Mouse (Mus musculus): ENCODE measurements around the gene Dhx8. TPM values are rescaled to one million over a fixed set of nuclear protein-coding genes. Genes with fewer than 3 reads are reported as not detected.

The Dhx8 gene
- polyA plus RNA-seq (2015; fragmentation: Nextera tagmentation; extraction: Ambion mirVana) = 18.3 and 20.4 TPM in 2 replicates

- Histone ChIP-seq H3K4me2 (ENCODE audit: low read length) (peak within 1 kb of the TSS; percentile 88), H3K36me3 (ENCODE audit: insufficient read depth, low read length) (peaks cover 22% of the 10 kb centered on the region), H3K9me3 (replicated peaks; ENCODE audit: low read length) (no peaks in the 10 kb centered on the region), H3K4me3 (replicated peaks; ENCODE audit: low read depth, low read length) (peak within 1 kb of the TSS; percentile 78), H3K4me1 (replicated peaks; ENCODE audit: insufficient read depth, low read length) (0 out of 2 replicates have a peak, but pooled peaks cover 5% of the 10 kb centered on the region), H3K27me3 (ENCODE audit: insufficient read depth, low read length) (no peaks in the 10 kb centered on the region), H3K9ac (ENCODE audit: low read depth, low read length) (peak within 1 kb of the TSS; percentile 78), H3K27ac (peak within 1 kb of the TSS; percentile 60; the same call in 1 of the 2 replicates)
- ATAC-seq (replicated peaks; ENCODE audit: low FRiP score, low read depth) = peak; percentile 95
- peak; percentile 100 for DNase-seq (ENCODE audit: low spot score)
- TF ChIP-seq CTCF (IDR thresholded peaks at IDR 0.05; ENCODE audit: low read depth) = peak; percentile 100
- WGBS = under 1% methylated on average over 51 of the region's 51 CpGs
Observed at GRCm38 (mm10) chr11:101732518-101733440, at the start of gene Dhx8. Gene Dhx8 (plus strand): TSS chr11:101732919.

DNA sequence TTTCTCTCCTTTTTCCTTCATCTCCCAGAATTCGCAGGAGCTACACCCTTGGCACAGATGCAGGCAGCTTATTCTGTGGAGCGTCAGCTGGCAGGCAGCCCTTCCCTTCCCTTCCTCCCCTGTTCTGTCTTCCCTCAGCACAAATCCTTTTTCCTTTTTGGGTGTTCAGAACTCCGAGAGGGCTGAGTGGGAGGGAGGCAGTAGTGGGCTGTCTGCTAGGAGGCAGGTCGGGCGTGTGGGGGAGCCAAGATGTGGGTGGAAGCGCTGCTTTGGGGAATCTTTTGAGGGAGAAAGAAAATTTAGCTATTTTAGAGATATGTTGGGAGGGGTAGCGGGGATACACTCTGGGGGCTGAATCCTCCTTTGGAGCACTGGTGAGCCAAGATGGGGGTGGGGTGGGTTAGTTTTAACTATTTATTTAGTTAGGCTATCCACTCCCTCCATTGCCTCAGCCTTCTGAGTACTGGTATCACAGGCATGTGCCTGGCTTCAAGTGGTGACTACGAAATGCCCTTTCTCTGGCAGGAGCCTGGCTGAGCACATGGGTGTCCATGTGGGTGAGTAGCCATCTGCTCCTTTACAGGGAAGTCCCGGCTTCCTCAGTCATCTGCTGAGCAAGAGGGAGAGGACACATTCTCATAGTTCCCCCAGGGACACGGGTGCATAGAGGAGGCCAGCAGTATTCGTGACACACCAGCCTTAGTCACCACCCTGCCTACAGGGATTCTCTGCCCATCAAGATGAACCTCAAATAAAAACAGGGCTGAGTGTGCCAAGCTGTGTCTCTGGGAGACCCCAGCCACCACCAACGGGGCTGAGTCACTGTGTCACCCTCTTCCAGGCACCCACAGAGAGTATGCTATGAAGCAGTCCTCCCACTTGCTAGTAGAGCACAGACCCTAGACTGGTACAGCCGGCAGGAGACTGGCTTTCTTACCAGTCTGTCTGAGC, 45.1 kb upstream of the Dhx8 start:
- 0 out of 2 replicates have a peak, but pooled peaks cover 10% of the 10 kb centered on the region for H3K4me1 ChIP-seq (replicated peaks; ENCODE audit: insufficient read depth, low read length)
- H3K9ac ChIP-seq (ENCODE audit: low read depth, low read length) = no peak overlapping the region
- H3K9me3 ChIP-seq (replicated peaks; ENCODE audit: low read length) = no peaks in the 10 kb centered on the region
- no peak for TF ChIP-seq CTCF (IDR thresholded peaks at IDR 0.05; ENCODE audit: low read depth)
- 33% methylated on average over 13 of the region's 13 CpGs for WGBS
- no peak overlapping the region for H3K27ac ChIP-seq
- no peak overlapping the region for H3K4me3 ChIP-seq (replicated peaks; ENCODE audit: low read depth, low read length)
- DNase-seq (ENCODE audit: low spot score) (peak; percentile 58), ATAC-seq (replicated peaks; ENCODE audit: low FRiP score, low read depth) (no peak)
- no peaks in the 10 kb centered on the region for H3K36me3 ChIP-seq (ENCODE audit: insufficient read depth, low read length)
- peak overlapping the region; percentile 17; the same call in 1 of the 2 replicates for H3K4me2 ChIP-seq (ENCODE audit: low read length)
- no peaks in the 10 kb centered on the region for H3K27me3 ChIP-seq (ENCODE audit: insufficient read depth, low read length)

DNA sequence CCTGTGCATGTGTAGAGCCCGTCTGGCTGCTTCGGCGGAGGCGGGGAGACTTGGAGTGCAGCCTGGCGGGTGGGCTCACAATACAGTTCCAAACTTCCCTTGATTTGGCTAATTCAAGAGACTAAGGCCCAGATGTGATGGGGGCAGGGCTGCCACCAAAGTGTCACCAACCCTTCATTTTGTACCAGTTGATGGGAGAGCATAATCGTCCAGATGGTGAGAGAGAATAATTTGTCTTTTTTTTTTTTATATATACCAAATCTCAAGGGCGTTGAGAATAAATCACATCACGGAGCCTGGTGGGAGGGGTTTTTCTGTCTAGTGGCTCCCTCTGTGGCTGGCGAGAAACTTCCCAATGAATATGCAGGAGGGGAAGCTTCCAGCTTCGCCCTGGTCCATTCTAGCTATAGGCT, 43.0 kb upstream of the Dhx8 start:
- Histone ChIP-seq H3K9me3 (replicated peaks; ENCODE audit: low read length) (no peaks in the 10 kb centered on the region), H3K27me3 (ENCODE audit: insufficient read depth, low read length) (no peaks in the 10 kb centered on the region), H3K9ac (ENCODE audit: low read depth, low read length) (no peak overlapping the region), H3K4me1 (replicated peaks; ENCODE audit: insufficient read depth, low read length) (0 out of 2 replicates have a peak, but pooled peaks cover 10% of the 10 kb centered on the region), H3K4me2 (ENCODE audit: low read length) (no peak overlapping the region), H3K4me3 (replicated peaks; ENCODE audit: low read depth, low read length) (no peak overlapping the region), H3K27ac (no peak overlapping the region), H3K36me3 (ENCODE audit: insufficient read depth, low read length) (no peaks in the 10 kb centered on the region)
- ATAC-seq (replicated peaks; ENCODE audit: low FRiP score, low read depth) = no peak
- DNase-seq (ENCODE audit: low spot score) = no peak
- WGBS = 65% methylated on average over 10 of the region's 10 CpGs
- TF ChIP-seq CTCF (IDR thresholded peaks at IDR 0.05; ENCODE audit: low read depth) = no peak

GRCm38 (mm10) chr11:101690326-101690725, 42.4 kb upstream of the Dhx8 start:
- no peak for DNase-seq (ENCODE audit: low spot score)

DNA sequence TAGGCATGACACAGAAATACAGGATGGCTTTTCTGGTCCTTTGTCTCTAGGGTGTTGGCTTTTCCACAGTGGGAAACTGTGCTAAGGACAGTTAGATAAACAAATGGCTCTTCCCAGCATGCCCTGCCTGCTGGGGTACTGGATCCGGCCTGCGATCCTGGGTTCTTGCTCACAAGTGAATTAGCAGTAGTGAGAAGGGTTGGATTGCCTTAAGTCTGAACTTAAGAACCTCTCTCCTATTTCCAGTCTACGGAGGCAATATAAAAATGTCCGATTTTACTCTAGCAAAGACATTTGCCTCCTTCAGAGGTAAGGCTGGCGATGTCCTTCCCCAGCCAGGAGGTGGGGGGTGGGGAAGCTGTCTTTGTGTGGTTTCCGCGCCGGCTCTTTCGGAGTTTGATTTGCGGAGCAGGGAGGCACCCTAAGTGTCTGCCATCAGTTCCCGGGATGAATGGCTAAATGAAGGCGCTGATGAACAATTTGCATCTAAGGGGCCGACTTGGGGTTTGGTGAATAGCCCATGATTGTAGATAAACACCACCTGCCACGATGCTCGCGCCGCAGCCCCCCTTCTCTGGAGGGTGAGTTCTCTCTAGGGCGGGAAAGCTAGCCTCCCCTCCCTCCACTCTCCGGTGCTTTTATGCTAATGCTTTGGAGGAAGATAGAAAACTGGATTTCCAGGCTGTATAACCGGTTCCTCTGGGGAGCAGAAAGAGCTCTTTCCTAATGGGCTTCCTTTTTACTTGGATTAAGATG, 36.6 kb upstream of the Dhx8 start:
- Histone ChIP-seq H3K27ac (peak overlapping the region; percentile 72), H3K36me3 (ENCODE audit: insufficient read depth, low read length) (no peaks in the 10 kb centered on the region), H3K4me2 (ENCODE audit: low read length) (peak overlapping the region; percentile 47), H3K4me1 (replicated peaks; ENCODE audit: insufficient read depth, low read length) (peaks cover 13% of the 10 kb centered on the region; the same call in 1 of the 2 replicates), H3K9me3 (replicated peaks; ENCODE audit: low read length) (no peaks in the 10 kb centered on the region), H3K27me3 (ENCODE audit: insufficient read depth, low read length) (no peaks in the 10 kb centered on the region), H3K9ac (ENCODE audit: low read depth, low read length) (peak overlapping the region; percentile 38; the same call in 1 of the 2 replicates), H3K4me3 (replicated peaks; ENCODE audit: low read depth, low read length) (0 out of 2 replicates have a peak overlapping the region, but pooled peaks have one; percentile 13)
- ATAC-seq (replicated peaks; ENCODE audit: low FRiP score, low read depth) (no peak; the same call in 1 of the 2 replicates), DNase-seq (ENCODE audit: low spot score) (peak; percentile 61)
- WGBS = 4% methylated on average over 20 of the region's 20 CpGs
- TF ChIP-seq CTCF (IDR thresholded peaks at IDR 0.05; ENCODE audit: low read depth) = no peak

More at GRCm38 (mm10) chr11:101690326-101690725, 42.4 kb upstream of the Dhx8 start:
- Histone ChIP-seq H3K4me2 (ENCODE audit: low read length) (no peak overlapping the region), H3K4me1 (replicated peaks; ENCODE audit: insufficient read depth, low read length) (0 out of 2 replicates have a peak, but pooled peaks cover 10% of the 10 kb centered on the region), H3K27ac (no peak overlapping the region), H3K4me3 (replicated peaks; ENCODE audit: low read depth, low read length) (no peak overlapping the region), H3K27me3 (ENCODE audit: insufficient read depth, low read length) (no peaks in the 10 kb centered on the region), H3K36me3 (ENCODE audit: insufficient read depth, low read length) (no peaks in the 10 kb centered on the region), H3K9ac (ENCODE audit: low read depth, low read length) (no peak overlapping the region), H3K9me3 (replicated peaks; ENCODE audit: low read length) (no peaks in the 10 kb centered on the region)
- no peak for ATAC-seq (replicated peaks; ENCODE audit: low FRiP score, low read depth)
- 65% methylated on average over 5 of the region's 5 CpGs for WGBS
- TF ChIP-seq CTCF (IDR thresholded peaks at IDR 0.05; ENCODE audit: low read depth) = no peak
